Mouse (Mus musculus) effector memory CD4-positive, alpha-beta T cell, adult 7 months (primary cell): ENCODE data around the gene Ptcd1. TPM values are rescaled to one million over a fixed set of nuclear protein-coding genes. Genes with fewer than 3 reads are reported as not detected.

ENCODE experiments used
- polyA plus RNA-seq: library from polyadenylated mRNA; unstranded; fragments of 100-300 nt; shearing (Covaris generic); gene quantifications from one replicate; pipeline ENCODE4 v1.2.1, GENCODE M21; 2017

Ptcd1 gene
- polyA plus RNA-seq, result 15.7 TPM

DNA sequence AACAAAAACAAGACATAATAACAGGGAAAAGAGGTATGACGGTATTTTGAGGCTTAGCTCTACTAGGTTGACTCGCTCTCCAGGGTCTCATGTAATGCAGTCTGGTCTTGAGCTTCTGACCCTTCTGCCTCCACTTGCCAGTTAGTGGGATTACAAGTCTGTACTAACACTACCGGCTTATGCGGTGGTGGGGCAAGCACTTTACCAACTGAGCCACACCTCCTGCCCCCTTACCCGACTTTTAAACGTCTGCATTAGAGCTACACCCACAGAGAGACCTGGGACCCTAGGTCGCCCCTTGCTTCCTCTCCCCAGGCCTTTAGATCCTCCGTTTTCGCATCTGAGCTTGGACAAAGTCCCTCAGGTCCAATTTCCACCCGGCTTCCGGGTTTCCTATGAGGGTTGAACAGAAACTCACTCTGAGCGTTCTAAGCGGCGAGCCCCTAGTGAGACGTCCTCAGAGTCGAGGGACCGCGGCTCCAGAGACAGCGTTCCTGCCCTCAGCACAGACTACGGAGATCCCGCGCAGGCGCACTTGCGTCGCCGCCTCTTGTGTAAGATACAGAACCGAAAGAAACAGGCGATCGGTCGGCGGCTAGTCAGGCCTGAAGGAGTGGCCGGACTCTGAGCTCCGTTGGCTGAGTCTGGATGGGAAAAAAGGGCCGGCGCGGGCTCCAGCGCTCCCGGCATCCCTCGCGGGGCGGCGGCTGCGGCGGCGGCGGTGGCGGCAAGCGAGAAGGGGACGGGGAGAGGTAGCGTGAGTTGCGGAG lies at the start of gene Ptcd1, which contains the start of gene Cpsf4:
TSS of gene Ptcd1 (minus strand) at position 573 of the 770 bp plus-strand sequence.
TSS of gene Cpsf4 (plus strand) at position 678 of the 770 bp plus-strand sequence.

GRCm38 (mm10) chr5:145203936-145204691 lies 37.2 kb upstream of the Ptcd1 start, which contains the start of gene Zkscan5:
TSS of gene Zkscan5 (plus strand) at chr5:145204562.

DNA sequence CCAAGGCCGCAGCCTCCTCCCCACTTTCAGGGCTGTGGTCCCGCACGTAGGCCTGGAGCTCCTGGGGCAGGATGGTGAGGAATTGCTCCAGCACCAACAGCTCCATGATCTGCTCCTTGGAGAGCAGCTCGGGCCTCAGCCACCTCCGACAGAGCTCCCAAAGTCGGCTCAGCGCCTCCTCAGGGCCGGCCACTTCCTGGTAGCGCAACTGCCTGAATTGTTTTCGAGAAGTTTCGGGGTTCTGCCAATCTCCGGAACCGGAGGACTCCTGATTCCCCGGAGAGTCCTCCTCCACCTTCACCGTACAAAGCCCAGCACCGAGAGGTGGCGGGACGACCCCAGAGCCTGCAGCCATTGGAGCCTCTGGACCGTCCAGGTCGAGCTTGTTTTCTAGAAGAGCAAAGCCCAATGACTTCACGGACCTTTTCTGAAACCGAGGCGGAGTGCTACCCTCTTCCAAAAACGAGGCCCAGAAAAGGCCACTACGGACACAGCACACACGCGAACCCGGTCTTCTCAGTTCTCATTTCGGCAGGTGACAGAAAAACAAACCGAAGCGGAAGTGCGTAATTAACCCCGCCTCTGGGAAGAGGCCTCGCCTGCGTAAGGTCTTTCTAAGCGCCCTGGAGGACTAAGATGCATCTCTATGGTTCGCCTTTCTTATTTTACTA lies 34.5 kb upstream of the Ptcd1 start, which contains the start of gene Zkscan14:
TSS of gene Zkscan14 (minus strand) at position 548 of the 671 bp plus-strand sequence.

GRCm38 (mm10) chr5:145191962-145192361 lies 25.1 kb upstream of the Ptcd1 start, which contains the start of gene Atp5j2:
TSS of gene Atp5j2 (minus strand) at chr5:145192062.

GRCm38 (mm10) chr5:145139571-145140519 lies 27.1 kb downstream of the Ptcd1 start, which contains the start of the genes Pdap1 and Bud31:
TSS of gene Pdap1 (minus strand) at chr5:145140238.
TSS of gene Bud31 (plus strand) at chr5:145140362.

GRCm38 (mm10) chr5:145114071-145114605 lies 52.8 kb downstream of the Ptcd1 start, which contains the start of gene Arpc1b:
TSS of gene Arpc1b (plus strand) at chr5:145114215.

Other genes starting within 250 kb of the Ptcd1 start
- gene Smurf1, start 201.3 kb downstream of the Ptcd1 start, polyA plus RNA-seq, result 38.8 TPM
- gene Gm4871, start 134.4 kb downstream of the Ptcd1 start, polyA plus RNA-seq, result not detected
- not detected for gene 1700018F24Rik, start 124.1 kb downstream of the Ptcd1 start, polyA plus RNA-seq
- 64.2 TPM for gene Arpc1a, start 83.3 kb downstream of the Ptcd1 start, polyA plus RNA-seq
- gene Kpna7, start 83.1 kb downstream of the Ptcd1 start, polyA plus RNA-seq, result 0.79 TPM
- 1,265 TPM for gene Arpc1b, start 52.9 kb downstream of the Ptcd1 start, polyA plus RNA-seq
- 33.9 TPM for gene Pdap1, start 26.9 kb downstream of the Ptcd1 start, polyA plus RNA-seq
- gene Bud31, start 26.7 kb downstream of the Ptcd1 start, polyA plus RNA-seq, result 213 TPM
- 28.8 TPM for gene Cpsf4, start 105 bp upstream of the Ptcd1 start, polyA plus RNA-seq
- gene Atp5j2, start 25.0 kb upstream of the Ptcd1 start, polyA plus RNA-seq, result 228 TPM
- 36.2 TPM for gene Zkscan14, start 34.8 kb upstream of the Ptcd1 start, polyA plus RNA-seq
- gene Zkscan5, start 37.5 kb upstream of the Ptcd1 start, polyA plus RNA-seq, result 5.7 TPM
- gene Zfp655, start 64.6 kb upstream of the Ptcd1 start, polyA plus RNA-seq, result 73.4 TPM
- gene Zscan25, start 113.4 kb upstream of the Ptcd1 start, polyA plus RNA-seq, result 1.2 TPM
- not detected for gene Cyp3a57, start 178.2 kb upstream of the Ptcd1 start, polyA plus RNA-seq